Mouse (Mus musculus): Measurements from ENCODE around the gene Tns4. TPM values are rescaled to one million over a fixed set of nuclear protein-coding genes. Genes with fewer than 3 reads are reported as not detected.
A peak's percentile ranks its signal among the peaks of the same experiment; 100 is the strongest.

The Tns4 gene
- total RNA-seq (2021) = not detected
- long read RNA-seq, experiment 1 = 0 reads
- long read RNA-seq, experiment 2 = 0 reads

DNA sequence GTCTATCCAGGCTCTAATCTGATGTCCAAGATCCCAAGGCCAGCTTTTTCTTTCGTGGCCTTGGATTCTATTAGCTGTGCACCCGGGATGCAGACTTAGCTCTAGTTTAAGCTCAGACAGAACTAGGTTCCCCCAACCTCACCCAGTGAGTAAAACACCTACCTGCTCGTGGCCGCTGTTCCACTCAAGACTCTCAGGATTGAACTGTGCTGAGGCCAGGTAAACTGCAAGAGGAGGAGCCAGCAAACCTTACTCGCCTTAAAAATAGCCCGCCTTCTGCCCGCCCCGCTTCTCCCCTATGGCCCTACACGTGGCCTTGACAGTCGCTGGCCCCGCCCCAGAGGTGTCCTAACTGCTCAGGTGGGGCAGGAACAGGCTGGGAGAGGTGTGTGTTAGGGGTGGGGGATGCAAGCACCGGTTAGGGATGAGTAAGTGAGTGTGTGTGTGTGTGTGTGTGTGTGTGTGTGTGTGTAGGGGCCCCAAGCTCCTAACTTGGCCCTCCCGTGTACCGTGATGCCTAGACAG, at the start of gene Tns4:
TSS of gene Tns4 (minus strand) at position 230 of the 525 bp plus-strand sequence.
- intact Hi-C loops (cut with DNase I) = no loop called here
- no peak for DNase-seq

DNA sequence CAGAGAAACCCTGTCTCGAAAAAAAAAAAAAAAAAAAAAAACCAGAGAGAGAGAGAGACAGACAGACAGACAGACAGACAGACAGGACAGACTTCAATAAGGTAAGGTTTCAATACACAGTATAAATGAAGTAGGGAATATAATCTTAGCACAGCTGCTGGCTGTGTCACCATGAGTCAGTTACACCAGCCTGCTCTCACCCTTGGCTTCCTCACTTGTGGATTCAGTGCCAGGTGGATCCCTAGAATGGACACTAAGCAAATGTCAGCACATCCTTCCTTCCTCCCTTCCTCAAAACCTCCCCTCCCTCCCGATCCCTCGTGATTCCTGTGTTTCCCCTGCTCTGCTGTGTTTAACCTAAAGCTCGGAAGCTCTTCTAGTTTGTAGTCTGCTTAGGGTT, 48.3 kb upstream of the Tns4 start:
- intact Hi-C loops (cut with DNase I) = no loop called here
- no peak for DNase-seq

DNA sequence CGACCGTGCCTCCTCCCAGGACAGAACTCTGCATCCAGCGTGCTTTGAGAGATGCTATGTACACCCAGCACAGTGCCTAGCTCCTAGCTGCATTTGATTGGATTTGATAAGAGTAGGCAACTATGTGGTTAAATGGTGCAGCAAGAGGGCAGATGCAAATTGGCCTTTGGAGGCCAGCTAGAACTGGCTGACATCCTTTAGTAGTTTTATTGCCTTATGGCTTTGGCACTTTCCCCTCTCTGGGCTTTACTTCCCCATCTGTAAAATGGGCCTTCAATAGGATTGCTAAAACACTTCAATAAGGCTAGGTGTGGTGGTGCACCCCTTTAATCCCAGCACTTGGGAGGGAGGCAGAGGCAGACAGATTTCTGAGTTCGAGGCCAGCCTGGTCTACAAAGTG, 47.9 kb upstream of the Tns4 start:
- intact Hi-C loops (cut with DNase I) = no loop called here
- no peak for DNase-seq

DNA sequence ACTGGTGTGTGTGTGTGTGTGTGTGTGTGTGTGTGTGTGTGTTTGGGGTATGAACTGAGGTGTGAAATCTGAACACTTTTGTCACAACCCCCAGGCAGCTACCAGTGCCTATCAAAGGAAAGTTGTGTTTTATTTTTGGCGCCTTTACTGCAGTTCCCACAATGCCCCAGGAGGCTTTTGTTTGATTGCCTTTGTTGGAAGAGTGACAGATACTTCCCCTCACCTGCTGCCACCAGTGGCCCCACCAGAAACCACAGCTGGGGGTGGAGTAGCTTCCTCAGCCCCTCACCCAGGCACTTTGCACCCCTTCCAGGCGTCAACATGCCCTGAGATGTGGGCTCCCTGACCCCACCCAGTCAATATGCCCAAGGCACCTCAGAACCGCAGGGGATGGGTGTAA, 47.3 kb upstream of the Tns4 start:
- no peak for DNase-seq
- intact Hi-C loops (cut with DNase I) = no loop called here

DNA sequence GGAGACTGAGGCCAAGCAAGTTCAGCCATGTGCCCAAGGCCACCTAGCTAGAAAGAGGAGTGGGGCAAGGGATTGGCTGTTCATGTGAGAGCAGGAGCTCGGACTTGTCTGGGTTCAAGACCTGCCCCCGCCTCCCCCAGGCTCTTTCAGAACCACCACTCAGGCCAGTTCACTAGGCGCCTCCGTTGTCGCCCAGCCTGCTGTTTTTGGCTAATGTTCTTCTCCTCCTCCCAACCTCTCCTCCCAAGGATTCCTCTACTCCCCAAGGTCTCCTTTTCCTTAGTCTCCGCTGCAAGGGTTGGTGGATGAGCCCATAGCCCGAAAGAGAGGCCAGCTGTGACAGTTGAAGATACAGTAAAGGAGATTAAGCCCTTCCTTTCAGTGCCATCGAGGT, 45.9 kb upstream of the Tns4 start:
- no peak for DNase-seq
- intact Hi-C loops (cut with DNase I) = no loop called here

DNA sequence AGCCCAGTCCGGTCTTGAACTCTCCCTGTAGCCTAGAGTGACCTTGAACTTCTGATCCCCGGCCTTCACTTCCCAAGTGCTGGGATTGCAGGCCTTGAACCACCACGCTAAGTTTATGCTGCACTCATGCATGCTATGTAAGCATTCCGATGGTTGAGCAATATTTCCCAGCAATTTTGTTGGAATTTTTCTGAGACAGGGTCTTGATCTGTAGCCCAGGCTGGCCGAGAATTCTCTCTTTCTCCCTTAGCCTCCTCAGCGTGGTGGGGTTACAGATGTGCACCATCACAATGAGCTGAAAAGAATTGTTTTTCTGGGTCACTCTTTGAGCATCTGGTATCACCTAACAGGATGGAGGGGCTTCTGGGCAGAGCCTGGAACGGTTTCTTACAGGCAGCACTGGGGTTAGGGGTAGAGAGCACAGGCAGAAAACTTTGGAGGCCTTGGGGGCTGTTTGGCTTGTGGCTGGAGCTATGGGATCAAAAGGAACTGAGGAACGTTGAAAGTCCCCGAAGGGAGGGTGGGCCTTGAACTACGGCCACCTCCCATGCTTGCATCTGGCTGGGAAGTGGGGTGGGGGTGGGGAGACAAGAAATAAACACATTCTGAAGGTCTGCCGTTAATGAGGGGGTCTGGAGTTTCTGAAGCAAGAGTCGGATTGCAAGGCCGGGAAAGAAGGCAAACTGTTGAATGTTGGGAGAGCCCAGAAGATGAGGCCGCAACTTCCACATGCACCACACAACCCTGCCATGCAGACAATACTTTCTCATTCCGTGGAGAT, 45.4 kb upstream of the Tns4 start:
- no peak for DNase-seq
- intact Hi-C loops (cut with DNase I) = no loop called here

DNA sequence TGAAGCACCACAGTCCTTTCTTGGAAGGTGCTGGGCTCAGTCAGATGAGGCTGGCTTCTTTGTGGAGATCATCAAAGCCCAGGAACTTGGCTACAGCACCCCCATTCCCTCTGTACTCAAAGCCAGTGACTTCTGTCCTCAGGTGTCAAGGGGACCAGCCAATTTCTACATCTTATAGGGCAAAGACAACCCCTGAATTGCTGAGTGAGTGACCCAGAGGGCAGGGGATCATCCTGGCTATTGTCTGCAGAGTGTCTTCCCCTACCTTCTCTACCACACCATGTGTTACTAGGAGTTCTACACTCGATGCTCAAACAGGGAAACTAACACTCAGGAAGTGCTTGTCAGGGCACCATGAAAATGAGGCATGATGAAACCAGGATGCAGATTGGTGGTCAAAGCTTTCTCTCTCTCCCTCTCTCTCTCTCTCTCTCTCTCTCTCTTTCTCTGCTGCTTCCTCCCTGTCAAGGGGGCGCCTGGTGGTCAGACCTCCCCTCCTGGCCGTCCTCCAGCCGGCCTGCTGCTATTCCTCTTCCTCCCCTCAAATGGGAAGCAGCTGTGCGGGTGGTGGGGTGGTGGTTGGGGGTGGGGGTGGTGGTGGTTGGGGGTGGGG, 44.3 kb upstream of the Tns4 start:
- no peak for DNase-seq
- intact Hi-C loops (cut with DNase I) = no loop called here

DNA sequence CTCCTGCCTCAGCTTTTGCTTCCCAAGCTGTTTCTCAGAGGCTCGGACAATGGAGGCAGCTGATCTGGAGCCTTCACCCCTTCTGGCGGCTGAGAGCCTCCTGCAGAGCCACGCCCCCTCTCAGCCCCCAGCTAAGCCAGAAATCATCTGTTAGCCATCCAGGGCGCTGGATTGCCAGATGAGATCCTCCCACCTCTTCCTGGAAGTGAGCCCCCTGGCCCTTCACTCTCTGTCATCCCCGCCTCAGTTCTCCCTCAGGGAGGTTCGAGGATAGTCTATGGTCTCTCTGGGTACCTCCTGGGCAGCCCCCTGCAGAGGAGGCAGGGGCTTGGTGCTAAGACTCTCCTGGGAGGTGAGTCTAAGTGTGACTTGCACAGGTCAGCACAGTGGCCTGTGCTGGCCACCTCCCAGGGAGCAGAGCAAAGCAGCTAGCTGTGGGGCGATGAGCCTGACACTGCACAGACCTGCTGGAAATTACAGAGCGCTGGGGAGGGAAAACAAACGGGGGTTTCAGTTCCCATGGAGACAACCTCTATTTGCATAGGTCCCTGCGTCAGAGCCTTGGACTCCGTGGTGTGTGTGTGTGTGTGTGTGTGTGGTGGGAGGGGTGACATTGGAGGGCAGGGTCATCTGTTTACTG, 43.1 kb upstream of the Tns4 start:
- intact Hi-C loops (cut with DNase I) = no loop called here
- peak; percentile 49 to 53 for DNase-seq

DNA sequence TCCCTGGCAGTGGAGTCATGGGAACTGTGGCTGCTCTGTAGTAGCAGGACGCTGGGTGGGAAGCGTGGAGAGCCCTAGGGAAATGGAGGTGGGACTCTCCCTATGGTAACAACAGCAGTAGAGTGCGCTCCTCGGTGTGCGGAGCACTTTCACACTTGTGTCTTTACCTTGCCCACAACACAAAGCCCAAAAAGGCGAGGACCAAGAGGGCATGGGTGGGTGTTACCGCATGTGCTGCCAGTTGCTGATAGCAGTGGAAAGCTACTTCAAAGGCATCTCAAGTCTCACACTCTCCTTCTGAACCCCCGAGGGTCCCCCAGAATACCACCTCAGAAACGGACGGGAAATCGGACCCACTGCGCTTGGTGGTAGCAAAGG, 42.3 kb upstream of the Tns4 start:
- intact Hi-C loops (cut with DNase I) = no loop called here
- no peak for DNase-seq

DNA sequence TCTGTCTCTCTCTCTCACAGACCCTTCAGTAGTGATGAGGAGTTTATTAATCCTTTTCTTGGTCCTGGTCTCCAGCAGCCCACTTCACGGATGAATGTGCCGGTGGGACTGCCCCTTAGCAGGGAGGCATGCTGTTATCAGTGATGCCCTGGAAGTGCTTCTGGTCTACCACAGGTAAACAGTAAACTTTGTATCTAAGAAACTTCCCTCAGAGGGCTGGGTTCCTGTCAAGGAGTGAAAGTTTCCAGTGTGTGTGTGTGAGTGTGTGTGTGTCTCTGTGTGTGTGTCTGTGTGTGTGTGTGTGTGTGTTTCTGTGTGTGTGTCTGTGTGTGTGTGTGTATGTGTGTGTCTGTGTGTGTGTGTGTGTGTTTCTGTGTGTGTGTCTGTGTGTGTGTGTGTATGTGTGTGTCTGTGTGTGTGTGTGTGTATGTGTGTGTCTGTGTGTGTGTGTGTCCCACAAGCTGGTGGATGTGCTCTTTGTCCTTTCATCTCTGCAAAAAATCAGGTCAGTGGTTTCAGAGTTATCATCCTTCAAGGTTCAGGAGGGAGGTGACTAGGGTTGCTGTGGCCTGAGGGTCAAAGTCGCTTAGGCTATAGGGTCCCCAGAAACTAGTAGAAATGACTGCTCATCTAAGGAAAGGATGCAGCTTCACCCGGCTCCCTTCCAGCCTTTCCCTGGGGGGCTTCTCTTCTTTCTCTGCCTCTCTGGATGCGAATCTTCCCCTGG, 41.8 kb upstream of the Tns4 start:
- intact Hi-C loops (cut with DNase I) = no loop called here
- no peak for DNase-seq

DNA sequence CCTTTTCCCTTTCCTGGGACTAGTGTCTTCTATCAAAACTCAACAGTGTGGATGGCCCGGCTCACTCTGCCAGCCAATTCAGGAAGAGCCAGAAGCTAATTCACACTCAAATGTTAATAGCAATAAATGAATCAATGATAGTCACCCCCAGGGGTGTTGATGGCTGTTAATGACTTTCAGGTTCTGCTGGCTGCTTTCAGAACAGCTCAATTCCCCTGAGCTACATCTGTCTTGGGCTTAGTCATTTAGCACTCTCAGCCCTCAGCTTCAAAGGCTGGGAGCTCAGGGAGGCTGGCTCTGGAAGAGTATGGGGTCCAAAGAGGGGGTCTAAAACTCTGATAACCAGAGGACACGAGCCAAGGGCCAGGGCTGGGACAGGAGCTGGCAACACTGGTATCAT, 40.2 kb upstream of the Tns4 start:
- no peak for DNase-seq
- intact Hi-C loops (cut with DNase I) = loop anchor here (5.0 to 10.0 kb wide), 4 partner anchors 87 to 464 kb away; partner anchors contain the start of genes Gsdma, Igfbp4 and Rara

DNA sequence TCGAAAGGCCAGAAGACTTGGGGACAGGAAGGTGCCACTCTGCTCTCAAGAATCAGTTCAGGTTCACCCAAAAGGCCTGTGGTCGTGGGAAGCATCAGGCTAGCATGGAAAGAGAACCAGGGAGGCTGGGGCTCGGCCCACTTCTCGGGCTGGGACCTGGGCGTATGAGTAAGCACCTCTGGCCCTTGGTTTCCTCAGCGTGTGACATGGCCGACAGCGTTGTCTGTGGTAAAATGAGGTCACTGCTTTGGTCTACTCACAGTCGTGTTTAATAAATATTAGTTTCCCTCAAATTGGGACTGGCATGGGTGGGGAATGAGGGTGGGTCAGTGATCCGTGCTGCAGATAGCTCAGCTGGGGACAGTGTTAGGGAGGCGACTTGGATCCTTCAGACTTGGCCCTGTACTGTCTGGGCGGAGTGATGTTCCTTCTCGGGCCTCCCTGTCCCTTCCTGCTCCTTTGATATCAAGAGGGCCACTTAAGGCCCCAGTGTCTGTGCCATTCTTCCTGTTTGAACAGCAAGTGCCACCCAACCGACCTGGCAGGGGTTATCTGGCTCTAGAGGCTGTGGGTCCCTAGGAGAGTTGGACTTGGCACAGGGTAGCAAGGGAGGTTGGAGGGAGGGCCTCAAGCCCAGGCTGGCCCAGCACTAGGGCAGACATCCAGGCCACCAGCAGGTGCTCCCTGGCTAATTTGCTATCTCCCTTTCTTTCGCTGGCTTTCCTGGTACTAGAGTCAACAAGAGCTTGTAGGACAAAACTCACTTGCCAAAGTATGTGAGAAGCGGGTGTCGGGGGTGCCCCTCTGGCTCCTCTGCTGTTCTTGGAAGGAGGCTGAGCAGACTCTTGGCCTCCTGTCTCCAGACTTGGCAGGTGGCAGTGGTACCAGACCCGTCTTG, 38.9 kb upstream of the Tns4 start:
- no peak for DNase-seq
- intact Hi-C loops (cut with DNase I) = loop anchor here (5.0 to 10.0 kb wide), 4 partner anchors 86 to 463 kb away; partner anchors contain the start of genes Gsdma, Igfbp4 and Rara

DNA sequence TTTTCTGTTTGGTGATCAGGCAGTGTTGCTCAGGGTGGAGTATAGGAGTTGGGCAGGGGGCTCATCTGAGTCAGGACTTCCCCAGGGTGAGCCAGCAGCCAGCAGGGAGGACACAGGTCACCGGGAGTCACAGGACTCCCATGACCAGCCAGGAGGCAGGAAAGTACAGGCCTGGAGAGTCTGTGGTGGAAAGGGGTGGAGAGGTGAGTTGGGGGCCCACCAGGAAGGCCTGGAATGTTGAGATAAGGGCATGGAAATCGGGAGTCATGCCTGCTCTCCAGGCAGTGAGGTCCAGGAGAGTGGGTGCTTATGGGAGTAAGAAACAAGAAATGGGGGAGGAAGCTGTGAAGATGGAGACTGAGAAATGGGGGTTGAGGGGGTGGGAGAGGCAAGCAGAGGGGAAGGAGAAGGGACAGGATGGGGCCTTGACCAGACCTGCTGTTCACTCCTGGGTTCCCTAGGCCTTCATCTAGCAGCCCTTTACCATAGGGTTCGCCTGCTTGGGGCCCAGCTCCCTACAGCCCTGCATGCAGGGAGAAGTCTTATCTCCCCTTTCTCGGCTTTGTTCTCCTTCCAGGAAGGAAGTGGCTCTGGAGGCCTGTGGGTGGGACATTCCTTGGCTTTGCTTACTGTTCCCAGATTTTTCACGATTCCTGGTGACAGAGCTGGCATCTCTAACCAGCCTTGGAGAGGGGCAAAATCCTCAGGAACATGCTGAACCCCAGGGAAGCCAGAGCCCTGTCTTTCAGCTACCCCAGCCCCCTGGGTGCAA, 37.6 kb upstream of the Tns4 start:
- intact Hi-C loops (cut with DNase I) = loop anchor here (5.0 to 10.0 kb wide), 4 partner anchors 84 to 462 kb away; partner anchors contain the start of genes Gsdma, Igfbp4 and Rara
- no peak for DNase-seq

DNA sequence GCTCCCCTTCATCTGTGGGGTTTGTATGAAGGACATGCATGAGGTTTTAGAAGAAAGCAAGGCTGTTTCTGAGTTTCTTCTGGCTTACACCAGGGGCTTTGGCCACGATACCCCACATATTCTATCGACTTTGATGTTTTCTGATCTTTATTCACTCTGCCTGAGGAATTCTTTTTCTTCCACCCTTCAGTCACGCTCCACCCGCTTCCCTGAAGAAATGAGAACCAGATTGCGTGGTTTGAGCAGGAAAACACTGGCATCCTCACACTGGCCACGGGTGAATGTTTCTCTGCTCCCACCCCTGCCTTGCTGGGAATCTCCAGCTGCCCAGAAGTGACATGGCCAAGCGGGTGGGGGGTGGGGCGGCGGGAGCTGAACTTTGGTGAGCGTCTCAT, 35.5 kb upstream of the Tns4 start:
- intact Hi-C loops (cut with DNase I) = loop anchor here (5.0 to 10.0 kb wide), 4 partner anchors 82 to 460 kb away; partner anchors contain the start of genes Gsdma, Igfbp4 and Rara
- DNase-seq = no peak

DNA sequence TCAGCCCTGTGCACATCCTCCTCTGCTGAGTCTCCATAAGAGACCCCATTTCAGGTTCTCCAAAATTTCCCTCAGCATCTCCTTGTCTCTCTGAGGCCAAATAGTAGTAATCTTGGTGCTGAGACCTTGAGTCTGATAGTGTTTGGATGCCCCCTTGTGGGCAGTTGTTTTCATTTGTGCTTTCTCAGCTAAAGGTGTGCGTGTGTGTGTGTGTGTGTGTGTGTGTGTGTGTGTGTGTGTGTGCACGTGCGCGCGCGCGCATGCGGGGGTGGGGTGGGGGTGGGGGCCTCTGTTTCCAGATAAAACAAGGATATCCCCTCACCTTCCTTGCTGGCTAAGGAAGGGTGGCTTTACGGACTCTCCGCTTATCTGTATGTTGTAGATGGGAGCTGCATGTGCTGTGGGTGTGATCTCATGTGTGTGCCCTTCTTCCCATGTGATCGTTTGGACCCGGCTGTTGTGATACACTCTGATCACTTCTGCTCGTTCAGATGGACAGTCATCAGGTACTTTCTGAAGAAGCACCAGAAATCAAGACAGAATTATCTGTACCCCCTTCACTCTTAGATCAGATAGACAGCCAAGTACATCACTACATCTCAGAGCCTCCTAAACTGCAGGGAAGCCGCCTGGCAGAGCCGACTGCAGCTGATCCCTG, 35.0 kb upstream of the Tns4 start:
- intact Hi-C loops (cut with DNase I) = loop anchor here (10.0 kb wide), 1 partner anchor 459 kb away; the partner anchor contains the start of gene Gsdma
- DNase-seq = no peak

DNA sequence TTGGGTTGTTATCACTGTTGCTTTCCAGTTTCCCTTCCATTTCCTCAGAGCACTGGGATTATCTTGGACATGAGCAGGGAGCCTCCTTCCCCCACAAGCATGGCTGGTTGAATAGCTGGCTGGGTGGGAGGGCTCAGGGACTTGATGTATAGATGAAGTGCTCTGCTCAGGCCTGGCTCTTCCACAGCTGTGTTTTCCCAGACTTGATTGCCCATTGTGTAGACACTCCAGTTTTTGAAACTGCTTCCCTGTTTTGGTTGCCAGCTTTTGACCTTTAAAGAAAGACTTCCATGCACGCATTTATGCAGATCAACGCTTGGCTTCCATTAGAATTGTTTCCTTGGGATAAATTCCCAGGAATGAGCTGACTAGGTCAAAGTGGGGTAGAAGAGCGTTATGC, 33.6 kb upstream of the Tns4 start:
- no peak for DNase-seq
- intact Hi-C loops (cut with DNase I) = loop anchor here (10.0 kb wide), 1 partner anchor 458 kb away; the partner anchor contains the start of gene Gsdma

DNA sequence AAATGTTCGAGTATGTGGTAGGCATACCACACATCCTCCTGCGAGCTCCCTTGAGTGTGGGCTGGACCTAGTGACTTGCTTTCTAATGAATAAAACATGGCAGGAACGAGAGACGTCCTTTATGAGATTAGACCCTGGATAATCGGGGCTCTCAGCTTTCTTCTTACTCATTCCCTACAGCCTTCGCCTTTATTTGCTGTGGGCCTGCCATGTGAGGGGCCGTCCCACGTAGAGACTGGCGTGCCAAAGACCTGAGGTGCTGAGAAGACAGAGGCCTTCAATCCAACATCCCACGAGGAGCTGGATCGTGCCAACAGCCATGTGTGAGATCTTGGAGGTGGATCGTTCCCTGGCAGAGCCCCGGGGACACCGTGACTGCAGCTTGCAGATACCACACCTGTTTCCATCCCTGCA, 32.1 kb upstream of the Tns4 start:
- intact Hi-C loops (cut with DNase I) = loop anchor here (10.0 kb wide), 1 partner anchor 456 kb away; the partner anchor contains the start of gene Gsdma
- DNase-seq = no peak

All from gastrocnemius, postnatal 36 days (tissue).